Mouse (Mus musculus): ENCODE measurements around the gene Ext2. TPM values are rescaled to one million over a fixed set of nuclear protein-coding genes. Genes with fewer than 3 reads are reported as not detected.

Ext2 gene
- polyA plus RNA-seq, 1 experiment: 73.2 TPM

DNA sequence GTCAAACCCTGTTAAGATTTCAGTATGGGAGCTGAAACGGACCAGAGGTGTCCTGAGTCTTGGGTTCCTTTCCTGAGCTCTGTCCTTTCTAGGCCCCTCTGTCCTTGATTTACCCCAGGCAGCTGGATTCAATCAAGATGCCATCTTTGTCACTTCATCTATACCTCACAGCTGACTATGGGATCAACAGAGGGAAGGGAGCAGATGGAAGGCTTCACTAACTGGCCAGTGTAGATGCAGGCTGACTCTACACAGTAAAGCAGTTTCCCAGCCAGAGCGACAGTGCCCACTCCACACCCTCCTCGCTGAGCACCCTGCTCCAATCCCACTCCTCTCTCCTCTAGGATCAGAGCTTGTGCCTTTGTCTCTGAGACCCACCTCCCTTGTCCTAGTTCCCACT, 110.9 kb downstream of the Ext2 start:
- no peaks in the 10 kb centered on the region for H3K79me3 ChIP-seq (ENCODE audit: low read depth)

DNA sequence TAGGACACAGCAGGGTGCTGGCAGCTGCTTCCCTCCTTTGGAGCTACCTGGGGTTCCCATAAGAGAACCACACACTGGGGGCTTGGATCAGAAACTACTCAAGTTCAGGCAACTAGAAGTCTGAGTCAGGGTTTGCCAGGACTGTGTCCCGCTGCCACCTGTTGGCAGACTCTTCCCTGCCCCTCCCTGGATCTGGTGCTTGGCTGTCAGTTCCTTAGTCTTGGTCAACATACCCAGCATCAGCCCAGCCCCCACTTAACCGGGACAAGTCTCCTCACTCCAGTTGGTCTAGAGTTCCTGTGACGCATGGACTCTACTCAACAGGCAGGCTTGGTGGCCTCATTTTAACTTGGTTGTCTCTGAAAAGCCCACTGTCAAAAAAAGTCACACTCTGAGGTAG, 112.7 kb downstream of the Ext2 start:
- Histone ChIP-seq H3K27me3 (ENCODE audit: control insufficient read depth, insufficient read depth, insufficient read length) (no peaks in the 10 kb centered on the region), H3K79me2 (ENCODE audit: control insufficient read depth, insufficient read depth) (no peaks in the 10 kb centered on the region), H3K36me3 (ENCODE audit: control insufficient read depth, insufficient read depth) (no peaks in the 10 kb centered on the region), H3K4me3 (ENCODE audit: insufficient read depth, poor library complexity, severe bottlenecking) (no peak overlapping the region), H3ac (ENCODE audit: control insufficient read depth, insufficient read length, low read depth) (no peak overlapping the region), H3K79me3 (ENCODE audit: low read depth) (no peaks in the 10 kb centered on the region)
- no peak for TF ChIP-seq FOSL1 (IDR thresholded peaks at IDR 0.05; ENCODE audit: insufficient read depth, low read length, poor library complexity, severe bottlenecking)
- no peak for TF ChIP-seq MAX (IDR thresholded peaks at IDR 0.05)
- TF ChIP-seq CTCF (IDR thresholded peaks at IDR 0.05; ENCODE audit: control insufficient read depth, insufficient read depth, insufficient read length): no peak
- no peak for TF ChIP-seq USF1 (IDR thresholded peaks at IDR 0.05; ENCODE audit: low read depth)
- TF ChIP-seq MYOD1 (IDR thresholded peaks at IDR 0.05; ENCODE audit: control insufficient read depth, insufficient read length, low read depth): no peak
- TF ChIP-seq MYOG (IDR thresholded peaks at IDR 0.05; ENCODE audit: control insufficient read depth, extremely low read depth, insufficient read length): no peak
- TF ChIP-seq CEBPB (IDR thresholded peaks at IDR 0.05; ENCODE audit: low read depth): no peak

More for the DNA sequence above, 110.9 kb downstream of the Ext2 start:
- no peak for TF ChIP-seq USF1 (IDR thresholded peaks at IDR 0.05; ENCODE audit: low read depth)
- TF ChIP-seq MAX (IDR thresholded peaks at IDR 0.05): no peak
- TF ChIP-seq CEBPB (IDR thresholded peaks at IDR 0.05; ENCODE audit: low read depth): no peak
- TF ChIP-seq MYOD1 (IDR thresholded peaks at IDR 0.05; ENCODE audit: control insufficient read depth, insufficient read length, low read depth): no peak
- no peak for TF ChIP-seq MYOG (IDR thresholded peaks at IDR 0.05; ENCODE audit: control insufficient read depth, extremely low read depth, insufficient read length)
- no peak for TF ChIP-seq CTCF (IDR thresholded peaks at IDR 0.05; ENCODE audit: control insufficient read depth, insufficient read depth, insufficient read length)
- TF ChIP-seq FOSL1 (IDR thresholded peaks at IDR 0.05; ENCODE audit: insufficient read depth, low read length, poor library complexity, severe bottlenecking): no peak
- H3K27me3 ChIP-seq (ENCODE audit: control insufficient read depth, insufficient read depth, insufficient read length): no peaks in the 10 kb centered on the region
- no peaks in the 10 kb centered on the region for H3K36me3 ChIP-seq (ENCODE audit: control insufficient read depth, insufficient read depth)
- H3K79me2 ChIP-seq (ENCODE audit: control insufficient read depth, insufficient read depth): no peaks in the 10 kb centered on the region
- no peak overlapping the region for H3ac ChIP-seq (ENCODE audit: control insufficient read depth, insufficient read length, low read depth)
- H3K4me3 ChIP-seq (ENCODE audit: insufficient read depth, poor library complexity, severe bottlenecking): no peak overlapping the region

DNA sequence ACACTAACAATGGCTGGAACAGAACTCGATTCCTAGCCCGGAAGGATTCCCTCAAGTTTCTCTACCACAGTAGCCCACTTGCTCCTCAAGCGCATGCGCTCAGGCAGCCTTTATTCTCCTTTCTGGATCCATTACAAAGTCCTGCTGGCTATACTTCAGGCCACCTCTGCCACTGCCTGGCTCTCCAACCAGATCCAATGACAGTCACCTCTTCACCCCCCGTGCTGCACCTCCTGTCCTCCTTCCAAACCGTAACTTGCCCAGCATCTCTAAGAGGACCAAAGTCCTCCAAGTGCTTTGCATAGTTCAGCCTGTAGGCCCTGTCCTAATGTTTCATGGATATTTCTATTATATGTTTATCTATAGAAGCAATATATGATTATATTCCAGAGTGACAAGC, 113.1 kb downstream of the Ext2 start:
- Histone ChIP-seq H3K79me3 (ENCODE audit: low read depth) (no peaks in the 10 kb centered on the region), H3K27me3 (ENCODE audit: control insufficient read depth, insufficient read depth, insufficient read length) (no peaks in the 10 kb centered on the region), H3ac (ENCODE audit: control insufficient read depth, insufficient read length, low read depth) (no peak overlapping the region), H3K36me3 (ENCODE audit: control insufficient read depth, insufficient read depth) (no peaks in the 10 kb centered on the region), H3K79me2 (ENCODE audit: control insufficient read depth, insufficient read depth) (no peaks in the 10 kb centered on the region), H3K4me3 (ENCODE audit: insufficient read depth, poor library complexity, severe bottlenecking) (no peak overlapping the region)
- TF ChIP-seq MAX (IDR thresholded peaks at IDR 0.05) (no peak), MYOD1 (IDR thresholded peaks at IDR 0.05; ENCODE audit: control insufficient read depth, insufficient read length, low read depth) (no peak), CTCF (IDR thresholded peaks at IDR 0.05; ENCODE audit: control insufficient read depth, insufficient read depth, insufficient read length) (no peak), MYOG (IDR thresholded peaks at IDR 0.05; ENCODE audit: control insufficient read depth, extremely low read depth, insufficient read length) (no peak), FOSL1 (IDR thresholded peaks at IDR 0.05; ENCODE audit: insufficient read depth, low read length, poor library complexity, severe bottlenecking) (no peak), USF1 (IDR thresholded peaks at IDR 0.05; ENCODE audit: low read depth) (no peak), CEBPB (IDR thresholded peaks at IDR 0.05; ENCODE audit: low read depth) (no peak)

DNA sequence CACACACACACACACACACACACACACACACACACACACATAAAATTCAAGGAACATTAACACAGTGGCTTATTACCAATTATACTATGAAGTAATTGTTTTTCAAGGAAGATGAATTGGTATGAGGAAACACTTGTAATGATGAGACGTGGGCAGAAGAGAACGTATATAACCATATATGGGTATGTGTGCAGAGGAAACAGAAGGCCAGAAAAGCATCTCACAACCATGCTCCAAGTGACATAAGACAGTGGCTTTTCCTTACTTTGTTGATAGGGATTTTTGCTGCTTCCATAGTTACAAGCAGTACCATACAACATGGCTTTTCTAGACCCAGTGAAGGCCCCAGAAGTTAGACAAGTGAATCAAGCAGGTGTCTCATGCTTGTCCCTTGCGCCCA, 115.5 kb downstream of the Ext2 start:
- Histone ChIP-seq H3K79me2 (ENCODE audit: control insufficient read depth, insufficient read depth) (no peaks in the 10 kb centered on the region), H3K36me3 (ENCODE audit: control insufficient read depth, insufficient read depth) (no peaks in the 10 kb centered on the region), H3K4me3 (ENCODE audit: insufficient read depth, poor library complexity, severe bottlenecking) (no peak overlapping the region), H3K27me3 (ENCODE audit: control insufficient read depth, insufficient read depth, insufficient read length) (no peaks in the 10 kb centered on the region), H3K79me3 (ENCODE audit: low read depth) (no peaks in the 10 kb centered on the region), H3ac (ENCODE audit: control insufficient read depth, insufficient read length, low read depth) (no peak overlapping the region)
- no peak for TF ChIP-seq USF1 (IDR thresholded peaks at IDR 0.05; ENCODE audit: low read depth)
- no peak for TF ChIP-seq MAX (IDR thresholded peaks at IDR 0.05)
- TF ChIP-seq FOSL1 (IDR thresholded peaks at IDR 0.05; ENCODE audit: insufficient read depth, low read length, poor library complexity, severe bottlenecking): no peak
- TF ChIP-seq MYOD1 (IDR thresholded peaks at IDR 0.05; ENCODE audit: control insufficient read depth, insufficient read length, low read depth): no peak
- no peak for TF ChIP-seq CTCF (IDR thresholded peaks at IDR 0.05; ENCODE audit: control insufficient read depth, insufficient read depth, insufficient read length)
- TF ChIP-seq CEBPB (IDR thresholded peaks at IDR 0.05; ENCODE audit: low read depth): no peak
- no peak for TF ChIP-seq MYOG (IDR thresholded peaks at IDR 0.05; ENCODE audit: control insufficient read depth, extremely low read depth, insufficient read length)

DNA sequence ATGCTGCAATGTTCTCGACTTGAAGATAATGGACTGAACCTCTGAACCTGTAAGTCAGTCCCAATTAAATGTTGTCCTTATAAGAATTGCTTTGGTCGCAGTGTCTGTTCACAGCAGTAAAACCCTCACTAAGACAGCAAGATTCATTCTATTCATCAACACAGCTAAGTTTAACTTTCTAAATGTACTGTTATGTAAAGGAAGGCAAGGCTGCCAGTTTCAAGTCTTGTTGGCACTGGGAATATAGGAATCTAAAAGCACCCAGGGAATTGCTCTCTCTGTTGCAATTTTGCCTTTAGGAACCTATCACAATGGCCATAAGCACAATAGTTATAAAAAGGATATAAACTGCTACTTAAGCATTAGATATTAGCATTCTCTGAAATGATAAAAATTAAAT, 116.0 kb downstream of the Ext2 start:
- Histone ChIP-seq H3K36me3 (ENCODE audit: control insufficient read depth, insufficient read depth) (no peaks in the 10 kb centered on the region), H3K79me2 (ENCODE audit: control insufficient read depth, insufficient read depth) (no peaks in the 10 kb centered on the region), H3K4me3 (ENCODE audit: insufficient read depth, poor library complexity, severe bottlenecking) (no peak overlapping the region), H3K79me3 (ENCODE audit: low read depth) (no peaks in the 10 kb centered on the region), H3K27me3 (ENCODE audit: control insufficient read depth, insufficient read depth, insufficient read length) (no peaks in the 10 kb centered on the region), H3ac (ENCODE audit: control insufficient read depth, insufficient read length, low read depth) (no peak overlapping the region)
- TF ChIP-seq MYOG (IDR thresholded peaks at IDR 0.05; ENCODE audit: control insufficient read depth, extremely low read depth, insufficient read length) (no peak), CEBPB (IDR thresholded peaks at IDR 0.05; ENCODE audit: low read depth) (no peak), MAX (IDR thresholded peaks at IDR 0.05) (no peak), USF1 (IDR thresholded peaks at IDR 0.05; ENCODE audit: low read depth) (no peak)

DNA sequence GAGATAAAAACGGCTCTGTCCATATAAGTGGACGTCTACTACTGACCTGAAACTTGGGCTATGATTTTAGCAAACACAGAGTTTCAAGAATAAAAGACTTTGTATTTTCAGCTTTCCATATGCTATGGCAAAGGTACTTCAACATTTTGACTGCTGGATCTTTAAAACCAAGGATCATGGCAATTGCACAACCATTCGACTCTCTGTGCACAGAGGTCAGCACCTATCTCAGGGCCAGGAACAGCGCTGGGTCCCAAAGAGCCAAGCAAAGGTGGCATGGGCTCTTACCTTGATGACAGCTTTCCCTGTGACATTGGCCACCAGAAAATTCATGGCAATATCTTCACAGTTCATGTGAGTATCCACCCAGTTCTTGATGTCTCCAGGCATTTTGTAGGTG, 118.2 kb downstream of the Ext2 start:
- TF ChIP-seq MAX (IDR thresholded peaks at IDR 0.05) (no peak), MYOG (IDR thresholded peaks at IDR 0.05; ENCODE audit: control insufficient read depth, extremely low read depth, insufficient read length) (no peak), MYOD1 (IDR thresholded peaks at IDR 0.05; ENCODE audit: control insufficient read depth, insufficient read length, low read depth) (no peak)
- H3K36me3 ChIP-seq (ENCODE audit: control insufficient read depth, insufficient read depth): no peaks in the 10 kb centered on the region
- H3K79me2 ChIP-seq (ENCODE audit: control insufficient read depth, insufficient read depth): no peaks in the 10 kb centered on the region

More for the DNA sequence above, 118.2 kb downstream of the Ext2 start:
- H3K79me3 ChIP-seq (ENCODE audit: low read depth): no peaks in the 10 kb centered on the region
- no peaks in the 10 kb centered on the region for H3K27me3 ChIP-seq (ENCODE audit: control insufficient read depth, insufficient read depth, insufficient read length)
- no peak overlapping the region for H3K4me3 ChIP-seq (ENCODE audit: insufficient read depth, poor library complexity, severe bottlenecking)
- H3ac ChIP-seq (ENCODE audit: control insufficient read depth, insufficient read length, low read depth): no peak overlapping the region

All from C2C12 (cell line).